Mouse (Mus musculus) mature B cell (primary cell): Measurements from ENCODE around the gene Glg1.
"Not testable (repeated sequence)": the region's sequence is repeated elsewhere in the genome, so short reads cannot be mapped to it uniquely, and the experiment has no call there.

Source experiments
- in situ Hi-C: fragments of 300-500 bp; cut with MboI; formaldehyde crosslinking; loops from 2 replicates; pipeline ENCODE4 v1.14.3; 2019

The Glg1 gene

GRCm38 (mm10) chr8:111258631-111259407, at the start of gene Glg1:
TSS of gene Glg1 (minus strand) at chr8:111259216.
- in situ Hi-C loops, result no loop called here

DNA sequence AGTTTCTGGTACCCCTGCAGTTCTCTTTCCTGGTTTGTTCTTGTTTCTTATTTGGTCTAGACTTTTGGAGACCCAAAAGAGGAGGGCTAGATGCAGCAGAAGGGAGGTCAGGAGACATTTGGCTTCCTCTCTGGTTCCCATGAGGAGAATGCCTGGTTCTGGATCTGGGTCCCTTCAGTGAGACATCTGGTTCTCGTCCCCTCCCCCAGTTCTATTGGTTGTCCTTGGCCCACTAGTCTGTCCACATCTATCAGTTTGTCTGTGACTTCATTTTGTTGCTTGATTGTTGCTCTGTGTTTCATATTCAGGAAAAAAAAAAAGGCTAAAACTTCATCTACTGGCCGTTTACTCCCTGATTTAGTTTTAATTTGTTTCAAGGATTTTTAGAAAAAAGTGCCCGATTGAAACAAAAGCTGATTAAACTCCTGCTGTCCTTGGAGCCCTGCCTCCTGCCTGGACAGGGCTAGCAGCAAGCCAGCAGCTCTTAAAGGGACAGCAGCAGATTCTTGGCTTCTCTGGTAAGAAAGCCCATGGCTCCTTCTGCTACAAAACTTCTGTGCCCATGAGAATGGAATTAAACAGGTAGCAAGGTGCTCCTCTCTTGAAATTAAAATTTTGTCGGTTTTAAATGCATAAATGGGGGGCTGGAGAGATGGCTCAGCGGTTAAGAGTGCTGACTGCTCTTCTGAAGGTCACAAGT, 46.2 kb upstream of the Glg1 start:
- in situ Hi-C loops, result no loop called here

DNA sequence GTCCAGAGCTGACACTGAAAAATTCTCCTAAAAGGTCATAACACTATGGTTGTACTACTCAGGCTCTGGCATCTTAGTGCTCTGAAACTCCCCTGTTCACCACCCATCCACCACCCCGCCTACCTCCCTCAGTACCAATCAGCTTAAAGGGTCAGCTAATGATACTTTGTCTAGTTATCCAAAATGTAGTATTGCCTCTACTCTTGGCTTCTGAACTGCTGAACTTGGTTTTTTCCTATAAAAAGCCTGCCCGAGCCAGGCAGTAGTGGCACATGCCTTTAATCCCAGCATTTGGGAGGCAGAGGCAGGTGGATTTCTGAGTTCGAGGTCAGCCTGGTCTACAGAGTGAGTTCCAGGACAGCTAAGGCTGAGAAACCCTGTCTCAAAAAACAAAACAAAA, 45.3 kb upstream of the Glg1 start:
- in situ Hi-C loops, result no loop called here

GRCm38 (mm10) chr8:111303076-111303803, 44.2 kb upstream of the Glg1 start:
- in situ Hi-C loops, result not testable (repeated sequence)

GRCm38 (mm10) chr8:111300597-111301546, 41.9 kb upstream of the Glg1 start:
- in situ Hi-C loops, result no loop called here

- in situ Hi-C loops, result no loop called here
Measured at GRCm38 (mm10) chr8:111299821-111300568, 41.0 kb upstream of the Glg1 start, which contains the start of gene Rfwd3. TSS of gene Rfwd3 (minus strand) at chr8:111300222.

GRCm38 (mm10) chr8:111299363-111299820, 40.4 kb upstream of the Glg1 start:
- in situ Hi-C loops, result no loop called here

DNA sequence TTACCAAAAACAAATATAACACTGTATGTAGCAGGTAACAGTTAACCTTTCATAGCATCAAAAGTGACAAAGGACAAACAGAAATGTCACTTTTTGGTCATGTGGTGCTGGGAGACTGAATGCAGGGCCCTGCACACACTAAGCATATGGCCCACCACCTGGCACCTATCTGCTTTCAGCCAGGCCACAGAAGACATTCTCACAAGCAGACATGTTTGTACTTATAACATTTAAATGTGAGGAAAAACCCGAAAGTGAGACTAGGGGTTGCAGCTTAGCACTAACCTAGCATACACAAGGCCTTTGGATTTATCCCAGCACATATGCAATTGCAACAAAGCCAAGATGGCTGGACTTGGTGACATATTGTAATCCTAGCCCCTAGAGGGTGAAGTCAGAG, 39.0 kb upstream of the Glg1 start:
- in situ Hi-C loops, result no loop called here

DNA sequence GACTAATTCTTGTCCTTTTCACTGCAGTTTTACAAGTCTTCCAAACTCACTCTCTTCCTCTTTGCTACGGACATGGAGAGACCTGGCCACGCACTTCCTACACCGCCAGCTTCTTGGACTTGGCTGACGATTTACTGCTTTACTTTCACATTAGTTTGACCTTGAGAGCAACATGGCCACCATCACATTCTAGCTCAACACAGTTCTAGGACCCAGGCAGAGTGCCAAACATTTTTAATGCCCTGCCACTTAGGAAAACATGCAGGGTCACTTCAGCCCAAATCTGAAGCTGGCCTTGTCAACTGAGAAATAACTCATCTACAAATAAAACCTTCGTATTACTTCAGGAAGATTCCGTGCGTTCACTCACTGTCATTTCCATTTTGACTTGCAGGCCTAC, 32.7 kb upstream of the Glg1 start:
- in situ Hi-C loops, result no loop called here

- in situ Hi-C loops, result no loop called here
Measured at GRCm38 (mm10) chr8:111290586-111290985, 31.6 kb upstream of the Glg1 start.

- in situ Hi-C loops, result no loop called here
Measured at GRCm38 (mm10) chr8:111285603-111286002, 26.6 kb upstream of the Glg1 start.

DNA sequence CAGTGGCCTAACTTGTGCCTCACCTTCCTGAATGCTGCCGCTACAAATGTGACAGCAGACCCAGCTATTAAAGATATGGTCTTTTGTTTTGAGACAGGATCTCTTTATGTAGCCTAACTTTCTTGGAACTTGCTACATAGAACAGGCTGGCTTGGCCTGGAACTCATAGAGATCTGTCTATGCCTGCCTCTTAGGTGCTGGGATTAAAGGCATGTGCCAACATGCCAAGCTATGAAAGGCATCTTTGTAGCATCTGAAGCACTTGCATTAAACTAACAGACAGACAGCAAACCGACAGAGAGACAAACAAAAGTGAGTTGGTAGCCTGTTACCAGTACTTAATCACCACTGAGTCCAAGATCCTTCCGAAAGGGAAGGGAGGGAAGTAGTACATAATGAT, 23.1 kb upstream of the Glg1 start:
- in situ Hi-C loops, result no loop called here

- in situ Hi-C loops, result no loop called here
Measured at GRCm38 (mm10) chr8:111268277-111268676, 9.3 kb upstream of the Glg1 start.

DNA sequence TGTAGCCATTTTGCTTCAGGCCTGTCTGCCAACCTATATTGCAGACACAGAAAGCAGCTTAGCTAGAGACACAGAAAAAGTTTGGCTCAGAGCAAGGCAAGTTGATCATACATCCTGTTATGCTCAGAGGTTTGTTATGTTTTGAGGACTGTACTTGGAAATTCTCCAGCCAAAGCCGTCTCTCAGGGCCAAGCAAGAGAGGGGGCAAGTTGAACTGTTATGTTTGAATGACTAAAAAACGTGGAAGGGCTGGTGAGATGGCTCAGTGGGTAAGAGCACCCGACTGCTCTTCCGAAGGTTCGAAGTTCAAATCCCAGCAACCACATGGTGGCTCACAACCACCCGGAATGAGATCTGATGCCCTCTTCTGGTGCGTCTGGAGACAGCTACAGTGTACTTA, 7.1 kb upstream of the Glg1 start:
- in situ Hi-C loops, result not testable (repeated sequence)

GRCm38 (mm10) chr8:111264693-111265220, 5.7 kb upstream of the Glg1 start:
- in situ Hi-C loops, result no loop called here

DNA sequence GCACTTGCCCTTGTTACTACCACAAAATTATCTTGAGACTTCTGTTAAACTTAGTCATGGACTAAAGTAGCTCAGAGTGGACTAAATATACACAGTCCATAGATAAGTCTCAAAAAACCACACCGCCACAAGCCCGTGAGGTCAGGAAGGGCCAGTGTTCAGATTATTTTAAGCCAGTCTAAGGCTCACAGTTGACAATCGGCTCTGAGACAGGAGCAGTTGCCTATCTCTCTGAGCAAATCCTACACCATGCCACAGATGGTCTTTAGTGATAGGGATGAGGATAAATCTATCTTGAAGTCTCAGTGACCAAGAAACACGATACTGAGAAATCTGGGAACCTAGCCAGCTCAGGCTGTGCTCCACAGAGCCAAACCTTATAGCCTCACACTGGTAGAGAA, 3.0 kb upstream of the Glg1 start:
- in situ Hi-C loops, result no loop called here

GRCm38 (mm10) chr8:111260251-111260650, 1.2 kb upstream of the Glg1 start:
- in situ Hi-C loops, result no loop called here

DNA sequence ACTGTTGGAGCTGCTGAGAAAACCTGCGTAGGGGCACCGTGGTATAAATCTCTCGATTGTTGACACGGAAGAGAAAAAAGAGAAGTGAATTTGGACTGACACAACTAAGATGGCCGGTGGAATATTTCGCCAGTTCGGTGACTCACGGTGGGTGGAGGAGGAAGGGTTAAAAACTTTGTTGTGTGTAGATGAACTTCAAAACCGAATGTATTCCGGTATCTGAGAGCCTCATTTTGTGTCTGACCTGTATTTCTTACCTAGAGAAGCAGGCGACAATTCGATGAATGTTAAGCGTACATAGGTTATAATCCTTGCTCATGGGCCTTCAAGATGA, 359 bp upstream of the Glg1 start:
- in situ Hi-C loops, result no loop called here

GRCm38 (mm10) chr8:111258010-111258630, 896 bp downstream of the Glg1 start:
- in situ Hi-C loops, result no loop called here

- in situ Hi-C loops, result no loop called here
Measured at GRCm38 (mm10) chr8:111252487-111253112, 6.4 kb downstream of the Glg1 start.
